Mouse (Mus musculus): ENCODE measurements at regions not wholly inside any gene's neighbourhood (a gene's known extent, or its start where the extent isn't known, plus 50 kb on each side); places are given as distances from the start of the nearest gene placed in this dataset.

DNA sequence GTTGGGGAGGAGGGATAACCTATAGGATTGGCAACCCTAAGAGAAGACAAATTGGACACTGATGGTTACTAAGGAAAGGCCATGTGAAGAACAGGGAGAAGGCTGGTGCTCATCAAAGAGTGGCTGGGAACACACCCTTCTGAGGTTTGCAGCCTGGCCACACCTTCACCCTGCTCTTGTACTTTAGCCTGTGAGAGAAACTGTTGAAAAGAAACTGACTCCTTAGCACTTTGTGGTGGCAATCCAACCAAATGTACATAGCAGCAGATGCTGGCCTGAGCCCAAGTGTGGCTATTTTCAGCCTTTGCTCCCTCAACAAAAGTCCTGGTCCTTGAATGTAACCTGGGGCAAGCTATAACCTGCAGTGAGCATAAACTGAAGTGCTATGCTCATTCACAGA, 253.2 kb upstream of the Thrb start:
- no peak for TF ChIP-seq CTCF (IDR thresholded peaks at IDR 0.05; ENCODE audit: low read depth, low read length)
- no peak for TF ChIP-seq POLR2A (IDR thresholded peaks at IDR 0.05; ENCODE audit: borderline replicate concordance, low read depth, low read length)
